Mouse (Mus musculus) spleen, embryonic (tissue): ENCODE data around the gene Ralgps2.

Experiments
- CTCF ChIA-PET: fragments of 350-600 bp; sonication (Branson Sonifier 250); formaldehyde crosslinking; loops from one replicate; lab custom pipeline; 2022; lab: Charles Lee

Gene Ralgps2

DNA sequence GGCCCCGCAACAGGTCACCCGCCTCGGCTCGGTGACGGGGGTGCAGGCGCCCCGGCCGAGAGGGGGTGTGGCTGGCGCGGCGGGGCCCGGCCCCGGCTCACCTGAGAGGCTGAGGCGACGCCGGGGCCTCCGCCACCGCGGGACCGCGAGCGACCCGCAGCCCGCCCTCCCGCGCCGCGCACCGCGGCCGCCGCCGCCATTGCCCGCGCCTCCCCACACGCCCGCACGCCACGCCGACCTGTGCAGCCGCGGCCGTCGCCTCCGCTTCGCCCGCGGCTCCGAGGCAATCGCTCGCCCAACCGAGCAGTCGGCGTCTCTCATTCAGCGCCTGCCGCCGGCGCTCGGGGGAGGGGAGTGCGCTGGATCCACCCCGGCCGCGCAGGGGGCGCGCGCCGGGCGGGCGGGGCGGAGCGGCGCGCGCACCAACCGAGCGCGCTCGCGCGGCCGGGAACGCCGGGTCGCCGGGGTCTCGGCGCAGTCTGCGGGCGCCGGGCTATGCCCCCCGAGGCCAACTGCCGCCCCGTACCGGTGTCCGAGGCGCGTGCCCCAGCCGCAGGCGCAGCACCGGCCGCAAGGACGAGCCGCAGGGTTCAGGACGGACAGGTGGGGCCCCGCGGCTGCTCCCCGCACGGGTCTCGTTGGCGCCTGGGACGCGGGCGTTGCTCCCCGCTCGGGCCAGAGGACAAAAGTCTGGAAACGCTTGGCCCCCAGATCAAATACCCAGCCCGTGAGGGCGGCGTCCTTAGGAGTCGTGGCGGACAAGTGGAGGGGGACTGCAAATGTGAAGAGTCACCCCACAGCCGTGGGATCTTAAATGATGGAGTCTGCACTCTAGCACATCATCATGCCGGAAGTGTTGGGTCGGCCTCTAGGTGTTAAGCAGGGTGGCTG is at the start of gene Ralgps2:
Ralgps2 (minus strand) TSS at position 376 of the 891 bp plus-strand sequence.
- CTCF ChIA-PET: no interaction called here

DNA sequence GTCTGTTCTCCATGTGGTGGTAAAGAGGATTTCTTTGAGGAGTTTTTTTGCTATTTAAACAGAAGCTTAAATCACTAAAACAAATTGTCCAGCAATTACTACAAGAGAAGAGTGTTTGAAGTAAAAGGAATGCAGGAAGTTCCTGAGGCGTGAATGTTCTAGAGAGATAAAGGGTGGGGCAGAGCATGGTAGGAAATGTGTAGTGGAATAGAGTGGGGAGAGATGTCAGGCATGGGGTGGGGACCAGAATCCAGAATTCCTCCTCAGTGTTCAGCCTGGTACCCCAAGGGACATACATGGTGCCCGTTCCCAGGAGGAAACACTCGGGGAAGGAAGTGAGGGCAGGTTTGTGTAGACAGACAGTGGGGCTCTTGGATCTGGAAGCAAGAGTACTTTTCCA is 48.1 kb upstream of the Ralgps2 start:
- CTCF ChIA-PET: interaction anchor here (1.0 kb wide), 1 partner anchor 9 kb away, joined by 6 read pairs; no protein-coding TSS in a partner anchor

DNA sequence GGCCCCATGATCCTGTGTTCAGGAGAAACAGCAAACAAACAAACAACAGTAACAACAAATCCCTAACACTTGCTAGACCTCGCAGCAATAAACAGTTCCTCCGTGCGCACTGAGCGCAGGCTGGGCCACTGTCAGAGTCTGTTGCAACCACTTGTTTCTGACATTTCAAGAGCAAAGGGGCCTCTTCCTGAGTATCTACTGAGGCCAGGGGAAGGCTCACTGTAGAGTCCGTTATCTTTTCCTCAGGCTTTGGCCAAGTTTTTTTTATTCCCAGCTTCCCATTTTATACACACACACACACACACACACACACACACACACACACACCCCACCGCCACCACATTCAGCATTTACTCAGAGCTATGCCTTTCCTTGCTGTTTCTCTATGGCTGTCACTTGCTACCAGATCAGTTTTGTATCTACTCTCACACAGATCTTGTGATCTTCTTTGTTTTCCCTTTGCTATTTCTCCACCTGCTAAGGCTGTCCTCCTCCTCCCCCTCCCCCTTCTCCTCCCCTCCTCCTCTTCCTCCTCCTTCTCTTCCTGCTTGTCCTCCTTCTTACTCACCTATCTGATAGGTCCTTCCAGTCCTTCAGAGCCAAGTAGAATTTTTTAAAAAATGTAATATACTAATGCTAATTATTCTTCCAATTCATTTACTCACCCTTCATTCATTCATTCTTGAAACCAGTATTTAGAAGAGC is 47.4 kb upstream of the Ralgps2 start:
- CTCF ChIA-PET: no interaction called here

DNA sequence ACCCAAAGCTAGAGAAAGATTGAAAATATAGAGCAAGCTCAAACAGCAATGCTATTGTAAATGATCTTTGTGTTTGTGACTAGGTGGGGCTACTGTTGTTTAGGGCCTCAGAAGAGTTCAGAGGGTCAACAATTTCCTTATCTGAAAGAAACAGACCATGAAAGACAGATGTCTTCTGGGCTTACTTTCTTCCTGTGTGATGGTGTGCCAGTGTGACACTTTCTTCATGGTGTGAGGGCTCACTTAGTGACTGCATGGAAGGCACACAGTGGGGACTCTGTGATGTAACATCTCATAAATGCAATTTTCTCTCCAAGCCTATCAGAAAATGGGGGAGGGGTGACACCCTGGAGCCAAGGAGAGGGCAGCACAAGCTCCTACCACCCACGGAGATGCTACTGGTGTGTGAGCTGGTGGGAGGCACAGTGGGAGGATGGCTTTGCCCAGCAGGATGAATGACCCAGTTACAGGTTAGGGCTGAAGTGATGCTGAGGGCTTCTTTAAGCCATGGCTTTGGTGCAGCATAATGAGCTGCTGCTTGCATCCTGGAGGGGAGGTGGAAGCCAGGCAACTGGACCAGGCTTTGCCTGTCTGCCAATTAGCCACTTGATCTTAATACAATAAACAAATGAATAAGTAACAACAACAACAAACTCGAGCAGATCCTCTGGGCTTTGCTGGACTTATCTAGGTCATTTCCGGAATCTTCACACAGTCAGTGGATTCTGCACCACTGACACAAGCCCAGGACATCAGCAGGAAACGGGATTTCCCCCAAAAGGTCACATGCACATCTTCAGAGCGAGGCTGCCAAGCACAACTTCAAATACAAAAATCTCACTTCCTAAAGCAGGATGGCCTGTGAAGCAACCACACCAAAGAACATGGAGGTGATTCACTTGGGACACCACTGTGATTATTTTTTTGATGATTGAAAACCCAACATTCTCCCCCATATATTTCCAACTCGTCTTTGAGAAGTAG is 46.5 kb upstream of the Ralgps2 start:
- CTCF ChIA-PET: interaction anchor here (1.5 kb wide), 1 partner anchor 18 kb away, joined by 4 read pairs; no protein-coding TSS in a partner anchor

DNA sequence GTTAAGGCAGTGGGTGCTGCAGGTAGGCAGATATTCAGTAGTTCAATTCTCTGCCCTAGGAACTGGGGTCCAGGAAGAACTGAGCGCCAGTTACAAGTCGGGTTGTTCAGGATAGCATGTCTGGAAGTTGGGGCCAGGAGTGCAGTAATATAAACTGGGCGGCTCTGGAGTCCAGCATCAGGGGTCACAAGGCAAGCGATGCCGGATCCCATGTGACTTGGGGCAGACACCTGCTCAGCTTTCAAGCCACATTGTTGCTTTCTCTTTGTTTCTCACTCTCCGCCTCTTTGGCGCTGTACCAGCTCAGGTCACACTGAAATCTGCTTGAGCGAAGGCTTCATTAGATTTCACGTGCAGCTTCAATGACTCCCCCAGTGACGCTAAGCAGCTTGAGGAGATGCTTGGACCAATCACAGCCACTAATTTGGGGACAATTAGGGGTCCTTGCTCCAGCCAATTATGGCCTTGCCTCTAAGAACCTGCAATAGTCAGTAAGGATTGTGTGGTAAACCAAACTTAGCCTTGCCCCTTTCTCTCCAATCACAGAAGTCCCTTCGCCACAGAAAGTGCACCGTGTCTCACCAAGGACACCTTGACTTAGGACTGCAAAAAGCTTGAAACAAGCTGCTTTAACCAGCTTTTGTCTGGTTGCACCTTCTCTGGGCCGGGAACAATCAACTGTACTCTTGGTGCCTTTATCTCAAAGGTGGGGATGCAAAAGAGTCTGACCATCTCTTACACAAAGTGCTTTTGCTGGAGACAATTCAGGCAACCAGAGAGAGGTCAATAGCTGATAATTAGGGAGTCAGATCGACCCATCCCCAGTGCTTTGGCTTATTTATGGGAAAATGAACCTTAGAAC is 43.8 kb upstream of the Ralgps2 start:
- CTCF ChIA-PET: interaction anchor here (0.9 kb wide), 1 partner anchor 15 kb away, joined by 3 read pairs; no protein-coding TSS in a partner anchor

DNA sequence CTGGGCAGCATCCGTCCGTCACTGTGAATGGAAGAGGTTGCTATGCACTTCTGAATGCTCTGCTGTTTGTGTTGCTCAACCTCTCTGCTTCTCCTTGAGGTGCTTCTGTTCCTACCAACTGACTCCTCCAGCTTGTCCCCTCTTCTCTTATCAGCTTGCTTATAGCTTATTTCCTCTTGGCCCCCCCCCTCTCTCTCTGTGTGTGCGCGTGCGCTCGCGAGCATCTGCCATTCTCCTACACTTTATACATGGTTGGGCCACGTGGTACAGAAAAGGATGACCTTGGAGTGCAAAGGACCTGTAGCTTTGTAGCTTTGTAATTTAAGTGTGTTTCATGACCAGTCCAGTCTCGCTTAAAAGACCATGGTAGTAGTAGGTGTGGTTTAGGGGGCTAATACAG is 42.5 kb upstream of the Ralgps2 start:
- CTCF ChIA-PET: no interaction called here

DNA sequence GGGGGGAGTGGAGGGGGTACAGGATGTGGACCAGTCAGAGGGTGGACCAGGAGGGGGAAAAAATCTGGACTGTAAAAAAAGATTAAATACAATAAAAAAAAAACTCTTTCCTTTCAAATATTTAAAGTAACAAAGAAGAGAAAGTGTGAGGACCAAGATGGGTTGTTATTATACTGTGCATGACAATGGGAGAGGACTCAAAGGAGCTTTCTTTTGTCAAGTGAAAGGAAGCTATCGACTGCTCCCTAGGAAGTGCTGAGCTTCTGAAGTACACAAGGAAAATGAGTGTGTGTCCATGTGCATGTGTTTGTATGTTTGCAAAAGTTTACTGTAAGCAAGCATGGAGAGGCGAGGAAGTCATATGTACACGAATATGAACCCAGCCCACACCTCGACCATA is 40.3 kb upstream of the Ralgps2 start:
- CTCF ChIA-PET: no interaction called here

DNA sequence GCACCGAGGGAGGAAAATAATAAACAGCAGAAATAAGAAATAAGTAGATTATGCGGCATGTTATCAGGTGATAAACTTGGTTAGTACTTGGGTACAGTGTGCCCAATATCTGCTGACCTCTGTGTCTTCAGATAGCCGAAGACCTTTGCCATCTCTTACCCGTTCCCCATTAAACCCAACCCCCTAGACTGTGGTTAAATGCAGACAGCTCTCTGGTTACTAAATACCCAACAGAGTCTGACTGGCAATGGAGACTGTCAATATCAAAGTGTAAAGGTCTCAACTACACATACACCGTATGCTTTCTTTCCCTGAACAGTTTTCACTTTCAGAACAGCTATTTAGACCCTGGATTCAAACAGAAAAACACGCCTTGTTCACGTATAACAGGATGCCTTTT is 39.2 kb upstream of the Ralgps2 start:
- CTCF ChIA-PET: interaction anchor here (0.7 to 1.1 kb wide), 6 partner anchors 9 to 48 kb away, joined by 3 to 6 read pairs (median 4); no protein-coding TSS in a partner anchor

DNA sequence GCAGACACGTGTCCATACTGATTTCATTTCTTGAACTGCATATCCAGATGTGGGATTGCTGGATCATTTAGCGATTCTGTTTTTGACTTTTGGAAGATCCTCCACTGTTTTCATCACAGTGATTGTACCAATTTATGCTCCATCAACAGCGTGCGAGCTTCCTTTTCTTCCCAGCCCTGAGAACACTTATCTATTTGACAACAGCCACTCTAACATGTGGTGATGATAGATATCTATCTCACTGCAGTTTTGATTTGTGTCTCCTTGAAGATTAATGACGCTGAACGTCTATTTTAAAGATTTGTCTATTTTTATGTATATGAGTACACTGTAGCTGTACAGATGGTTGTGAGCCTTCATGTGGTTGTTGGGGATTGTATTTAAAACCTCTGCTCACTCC is 34.4 kb upstream of the Ralgps2 start:
- CTCF ChIA-PET: no interaction called here

DNA sequence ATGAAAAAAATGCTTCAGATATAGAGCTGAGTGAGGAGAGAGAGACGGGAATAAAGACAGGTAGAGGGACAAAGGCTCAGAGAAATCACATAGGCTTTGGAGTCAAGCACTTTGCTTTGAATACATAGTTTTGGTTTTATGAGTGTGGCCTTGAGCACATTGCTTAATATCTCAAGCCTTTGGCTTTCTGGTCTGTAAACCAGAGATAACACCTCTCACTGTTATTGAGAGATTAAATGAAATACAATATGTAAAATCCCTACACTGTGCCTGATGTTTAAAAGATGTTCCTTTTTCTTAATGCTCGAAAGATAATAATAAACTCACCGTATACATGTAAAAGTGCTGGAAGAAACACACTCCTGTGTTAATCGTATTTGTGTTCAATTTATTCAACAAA is 33.0 kb upstream of the Ralgps2 start:
- CTCF ChIA-PET: no interaction called here

DNA sequence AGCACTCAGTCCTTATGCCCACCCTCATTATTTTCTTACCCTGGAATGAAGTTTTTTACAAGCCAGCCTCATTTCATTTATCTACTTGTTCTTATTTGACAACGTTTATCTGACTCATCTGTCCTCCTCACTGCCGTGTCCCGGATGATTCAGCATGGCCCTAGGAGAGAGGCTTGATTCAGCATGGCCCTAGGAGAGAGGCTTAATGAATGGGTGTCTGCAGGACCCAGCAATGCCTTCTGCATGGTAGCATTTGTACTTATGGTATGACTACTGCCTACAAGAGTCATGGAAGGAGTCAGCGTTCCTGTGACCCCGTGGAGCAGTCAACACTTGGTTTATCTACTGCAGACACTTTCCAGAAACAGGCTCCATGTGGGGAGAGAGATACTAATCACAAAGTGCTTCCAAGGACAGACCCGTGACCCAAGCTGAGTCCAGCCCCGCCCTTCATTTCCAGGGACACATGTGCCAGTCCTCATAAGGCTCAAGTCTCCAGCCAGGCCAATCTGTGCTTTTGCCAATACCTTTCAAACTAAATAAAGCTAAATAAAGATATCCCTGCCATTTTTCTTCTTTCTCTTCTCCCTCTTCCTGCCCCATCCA is 31.9 kb upstream of the Ralgps2 start:
- CTCF ChIA-PET: no interaction called here

DNA sequence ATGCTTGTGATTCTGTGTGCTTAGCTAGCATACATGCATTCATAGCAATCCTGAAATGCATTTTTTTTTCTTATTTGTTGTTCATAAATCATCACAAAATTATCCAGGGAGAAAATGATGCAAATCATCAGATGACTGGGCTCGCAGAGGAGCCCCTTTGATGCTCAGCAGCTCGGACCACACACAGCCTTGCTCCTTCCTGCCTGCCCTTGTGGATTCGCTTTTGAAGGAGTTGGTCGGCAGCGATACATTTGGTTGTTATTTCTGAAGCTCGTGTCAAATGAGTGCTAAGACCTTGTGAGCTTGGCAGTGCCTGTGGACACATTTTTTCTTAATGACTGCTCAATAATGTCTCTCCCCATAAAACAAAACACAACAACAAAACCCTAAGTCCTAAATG is 31.2 kb upstream of the Ralgps2 start:
- CTCF ChIA-PET: no interaction called here

DNA sequence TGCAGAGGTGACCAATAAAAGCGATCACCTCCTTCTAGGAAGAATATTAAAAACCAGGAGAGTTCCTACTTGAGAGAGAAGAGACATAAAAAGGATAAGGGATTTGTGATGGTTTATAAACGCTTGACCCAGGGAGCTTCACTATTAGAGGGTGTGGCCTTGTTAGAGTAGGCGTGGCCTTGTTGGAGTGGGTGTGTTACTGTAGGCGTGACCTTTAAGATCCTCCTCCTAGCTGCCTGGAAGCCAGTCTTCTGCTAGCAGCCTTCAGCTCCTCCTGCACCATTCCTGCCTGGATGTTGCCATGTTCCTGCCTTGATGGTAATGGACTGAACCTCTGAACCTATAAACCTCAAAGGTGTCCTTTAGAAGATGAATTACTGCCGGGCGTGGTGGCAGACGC is 28.7 kb upstream of the Ralgps2 start:
- CTCF ChIA-PET: interaction anchor here (0.7 to 1.2 kb wide), 2 partner anchors 16 to 17 kb away, joined by 3 to 4 read pairs; no protein-coding TSS in a partner anchor

DNA sequence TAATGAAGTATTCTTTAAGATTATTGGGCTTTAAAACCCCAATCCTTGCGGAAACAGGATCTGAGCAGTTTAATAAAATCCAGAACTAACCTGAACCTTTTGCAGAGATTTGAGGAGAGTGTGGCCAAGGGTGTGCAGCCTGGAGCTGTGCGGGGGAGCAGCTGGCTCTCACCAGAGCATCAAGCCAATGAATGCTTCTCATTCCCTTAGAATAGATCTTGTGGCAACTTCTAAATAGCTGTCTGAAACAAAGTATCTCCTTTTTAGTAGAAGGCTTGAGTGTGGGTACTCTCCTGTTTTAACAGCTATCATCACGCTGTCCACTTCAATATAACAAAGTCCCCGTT is 25.1 kb upstream of the Ralgps2 start:
- CTCF ChIA-PET: no interaction called here

DNA sequence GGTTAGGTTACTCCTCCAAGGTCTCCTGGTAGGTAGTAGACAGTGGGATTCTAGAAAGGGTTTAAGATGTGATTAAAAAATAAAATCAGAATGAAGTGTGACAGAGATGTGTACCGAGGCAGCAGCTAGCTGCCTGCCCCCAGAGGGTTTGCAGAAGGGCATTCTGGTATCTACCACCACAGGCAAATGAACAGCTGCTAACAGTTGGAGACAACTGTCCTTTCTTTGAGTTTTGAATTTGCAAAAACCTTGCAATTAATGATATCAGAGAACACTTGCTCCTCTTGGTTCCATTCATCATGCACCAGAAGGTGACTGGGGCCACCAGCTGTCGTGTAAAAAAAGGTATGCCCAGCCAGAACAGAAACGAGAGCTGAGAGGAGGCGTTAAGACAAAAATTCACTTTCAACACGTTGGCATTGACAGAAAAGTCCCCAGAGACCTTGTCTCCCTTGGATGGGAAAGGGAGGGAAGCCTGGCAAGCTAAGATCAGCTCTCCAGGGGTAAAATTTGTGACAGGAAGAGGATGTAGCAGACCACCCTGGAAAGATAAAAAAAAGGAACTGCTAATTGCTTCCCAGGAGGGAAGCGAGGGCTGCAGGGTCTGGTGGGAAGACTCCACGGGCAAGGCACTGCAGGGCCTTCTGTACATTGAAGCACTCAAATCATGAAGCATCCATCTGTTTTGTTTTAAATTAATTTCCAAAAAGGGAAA is 24.6 kb upstream of the Ralgps2 start:
- CTCF ChIA-PET: no interaction called here

DNA sequence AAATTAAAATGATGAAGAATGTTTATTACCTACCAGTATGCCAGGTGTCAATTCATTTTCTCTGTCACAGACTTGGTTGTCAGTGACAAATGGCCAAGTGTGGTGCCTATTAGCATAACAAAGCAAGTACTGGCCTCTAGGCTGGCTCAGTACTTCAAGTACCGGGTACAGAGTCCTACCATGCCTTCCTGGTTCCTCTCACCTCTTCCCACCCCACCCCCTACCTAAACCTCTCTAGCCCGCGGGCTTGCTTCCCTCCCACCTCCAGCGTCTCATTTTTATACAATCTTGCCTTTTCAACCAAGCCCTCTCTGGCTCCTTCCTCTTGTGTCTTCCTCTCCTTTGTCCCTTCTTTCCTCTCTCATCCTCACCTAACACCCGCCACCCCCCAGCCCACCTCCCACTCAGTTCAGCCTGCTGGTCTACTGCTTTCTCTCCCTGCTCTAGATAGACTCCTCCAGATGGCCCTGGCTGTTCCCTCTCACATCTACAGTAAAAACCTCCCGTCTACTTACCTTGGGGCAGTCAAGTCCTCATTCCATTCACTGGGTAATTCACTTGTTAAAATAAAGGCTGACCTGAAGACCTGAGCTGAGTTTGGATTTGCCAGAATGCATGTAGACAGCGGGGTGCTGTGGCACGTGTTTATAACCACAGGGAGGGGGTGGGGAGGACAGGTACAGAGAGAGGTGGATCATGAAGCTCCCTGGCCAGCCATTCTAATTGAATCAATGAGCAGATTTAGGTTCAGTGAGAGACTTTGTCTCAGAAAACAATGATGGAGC is 22.2 kb upstream of the Ralgps2 start:
- CTCF ChIA-PET: interaction anchor here (0.6 kb wide), 2 partner anchors 15 to 29 kb away, joined by 3 to 7 read pairs; no protein-coding TSS in a partner anchor

DNA sequence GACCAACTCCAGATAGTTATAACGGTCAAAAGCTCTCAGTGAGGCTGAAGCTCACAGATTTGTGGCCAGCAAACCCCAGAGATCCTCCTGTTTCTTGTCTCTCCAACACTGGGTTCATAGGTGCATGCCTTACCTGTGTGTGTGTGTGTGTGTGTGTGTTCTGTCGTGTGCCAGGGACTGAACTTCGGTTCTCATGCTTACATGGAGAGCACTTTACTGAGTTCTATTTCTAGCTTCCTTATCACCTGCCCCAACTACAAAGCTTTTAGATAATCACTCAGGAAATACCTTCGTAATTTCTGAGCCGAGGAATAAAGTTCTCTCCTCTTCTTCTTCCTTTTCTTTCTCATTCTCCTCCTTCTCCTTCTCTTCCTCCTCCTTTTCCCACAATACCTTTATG is 19.6 kb upstream of the Ralgps2 start:
- CTCF ChIA-PET: no interaction called here

DNA sequence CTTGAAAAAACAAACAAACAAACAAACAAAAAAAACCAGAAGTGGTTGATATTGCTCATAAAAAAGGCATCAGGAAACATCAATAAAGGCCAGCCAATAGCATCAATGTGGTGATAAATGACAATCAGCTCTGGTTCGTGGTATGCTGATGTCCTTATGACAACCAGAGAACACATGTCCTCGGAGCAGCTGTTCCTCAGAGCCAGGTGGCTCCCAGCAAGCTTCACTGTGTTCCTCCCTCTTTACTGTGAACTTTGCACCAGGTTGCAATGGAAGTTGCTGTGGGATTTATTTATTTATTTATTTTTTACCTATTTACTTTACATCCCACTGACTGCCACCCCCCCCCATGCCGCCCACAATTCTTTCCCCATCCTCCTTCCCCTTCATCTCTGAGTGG is 17.9 kb upstream of the Ralgps2 start:
- CTCF ChIA-PET: no interaction called here
